Mouse (Mus musculus) Patski (cell line): ENCODE measurements around the gene Gtf2h3. TPM values are rescaled to one million over a fixed set of nuclear protein-coding genes. Genes with fewer than 3 reads are reported as not detected.
"Not testable (repeated sequence)": the region's sequence is repeated elsewhere in the genome, so short reads cannot be mapped to it uniquely, and the experiment has no call there.

Experiments used
- ATAC-seq: fragments of 100-300 bp; one replicate; pipeline ENCODE4 v1.8.0; 2021
- CTCF ChIA-PET: fragments of 350-600 bp; sonication (Branson Sonifier 250); formaldehyde crosslinking; loops from one replicate; lab custom pipeline; 2022; ENCODE audit warnings: inconsistent platforms; lab: Charles Lee
- POLR2A ChIA-PET: fragments of 350-600 bp; sonication (Branson Sonifier 250); formaldehyde crosslinking; loops from one replicate; lab custom pipeline; 2022; ENCODE audit warnings: antibody characterized with exemption, inconsistent platforms; lab: Charles Lee
- DNase-seq: peaks from one replicate; pipeline ENCODE4 v3.0.0-alpha.2; 2011; ENCODE audit warnings: low read depth, low spot score
- H3K27me3 ChIP-seq: fragments of 371-371 bp; one replicate; pipeline ENCODE4 v1.5.1; 2021
- CTCF ChIP-seq: fragments of 100-300 bp; IDR thresholded peaks from one replicate; pipeline ENCODE4 v1.5.1; 2021
- in situ Hi-C: fragments of 300-500 bp; cut with MboI; formaldehyde crosslinking; loops from 3 replicates; pipeline ENCODE4 v1.11.1; 2018; ENCODE audit warnings: low pct_unique_long_range_greater_than_20kb, mixed read lengths
- polyA plus RNA-seq: library from polyadenylated mRNA; unstranded; gene quantifications from one replicate; pipeline ENCODE4 v1.2.3, GENCODE M21; 2021

Gene Gtf2h3
- polyA plus RNA-seq, 1 experiment from 2014 or later = 45.0 TPM

GRCm38 (mm10) chr5:124631685-124632084 lies 52.7 kb downstream of the Gtf2h3 start:
- DNase-seq (no peak), ATAC-seq (no peak)
- TF ChIP-seq CTCF = no peak
- in situ Hi-C loops = no loop called here
- no peaks in the 10 kb centered on the region for H3K27me3 ChIP-seq
- ChIA-PET CTCF (no interaction called here), POLR2A (interaction anchor here (0.6 kb wide), 1 partner anchor 436 kb away, joined by 3 read pairs; no protein-coding TSS in a partner anchor)

GRCm38 (mm10) chr5:124632461-124632860 lies 53.5 kb downstream of the Gtf2h3 start:
- H3K27me3 ChIP-seq = no peaks in the 10 kb centered on the region
- DNase-seq (no peak), ATAC-seq (no peak)
- in situ Hi-C loops = no loop called here
- no peak for TF ChIP-seq CTCF
- ChIA-PET POLR2A (interaction anchor here (0.7 kb wide), 1 partner anchor 105 kb away, joined by 3 read pairs; no protein-coding TSS in a partner anchor), CTCF (no interaction called here)

DNA sequence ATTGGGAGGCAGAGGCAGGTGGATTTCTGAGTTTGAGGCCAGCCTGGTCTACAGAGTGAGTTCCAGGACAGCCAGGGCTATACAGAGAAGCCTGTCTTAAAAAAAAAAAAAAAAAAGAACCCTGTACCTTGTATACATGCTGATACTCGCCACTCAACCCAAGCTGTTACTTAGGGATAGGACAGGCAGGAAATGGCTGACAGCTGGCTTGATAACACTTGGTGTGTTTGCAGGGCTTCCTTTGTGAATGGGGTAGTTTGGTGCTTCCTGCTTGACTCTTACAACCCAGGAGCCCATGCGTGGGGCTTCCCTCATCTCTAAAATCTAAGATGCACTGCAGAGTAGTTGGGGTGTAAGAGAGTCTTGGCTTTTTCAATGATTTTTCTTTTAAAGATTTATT lies 54.5 kb downstream of the Gtf2h3 start:
- ChIA-PET CTCF (no interaction called here), POLR2A (no interaction called here)
- no peaks in the 10 kb centered on the region for H3K27me3 ChIP-seq
- DNase-seq = no peak
- no peak for TF ChIP-seq CTCF
- no peak for ATAC-seq
- in situ Hi-C loops = no loop called here

GRCm38 (mm10) chr5:124635068-124635467 lies 56.1 kb downstream of the Gtf2h3 start:
- H3K27me3 ChIP-seq, POLR2A ChIA-PET, DNase-seq, ATAC-seq, in situ Hi-C loops: not testable (repeated sequence)
- CTCF ChIA-PET = interaction anchor here (1.5 to 2.9 kb wide), 2 partner anchors 11 to 77 kb away, joined by 3 to 10 read pairs; no protein-coding TSS in a partner anchor

GRCm38 (mm10) chr5:124636139-124636538 lies 57.2 kb downstream of the Gtf2h3 start:
- CTCF ChIA-PET = interaction anchor here (1.5 to 2.9 kb wide), 2 partner anchors 12 to 76 kb away, joined by 3 to 10 read pairs; no protein-coding TSS in a partner anchor
- no peak for DNase-seq
- TF ChIP-seq CTCF = no peak
- ATAC-seq = no peak
- H3K27me3 ChIP-seq = no peaks in the 10 kb centered on the region
- in situ Hi-C loops = no loop called here
- POLR2A ChIA-PET = no interaction called here

DNA sequence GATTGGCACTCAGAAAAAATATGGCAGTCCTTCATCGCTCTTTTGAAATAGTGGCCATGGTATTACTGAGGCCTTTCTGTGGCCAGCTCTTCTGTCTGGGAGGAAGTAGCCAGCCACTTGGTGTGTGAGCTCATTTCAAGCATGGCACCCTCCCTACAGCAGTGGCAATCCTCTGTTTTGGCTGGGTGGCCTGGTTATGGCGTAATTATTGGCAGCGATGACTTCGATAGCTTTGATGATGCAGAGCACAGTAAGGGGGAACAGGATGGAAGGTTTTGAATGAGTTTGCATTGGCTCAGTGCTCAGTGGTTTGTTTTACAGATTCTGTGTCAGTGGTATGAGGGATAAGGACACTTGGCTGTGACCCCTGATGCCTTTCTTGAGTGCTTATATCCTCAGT lies 57.8 kb downstream of the Gtf2h3 start:
- CTCF ChIA-PET = interaction anchor here (0.9 to 2.9 kb wide), 4 partner anchors 13 to 236 kb away, joined by 3 to 10 read pairs (median 4); no protein-coding TSS in a partner anchor

GRCm38 (mm10) chr5:124637300-124637699 lies 58.4 kb downstream of the Gtf2h3 start:
- no peaks in the 10 kb centered on the region for H3K27me3 ChIP-seq
- TF ChIP-seq CTCF = no peak
- ChIA-PET POLR2A (no interaction called here), CTCF (interaction anchor here (0.9 to 2.9 kb wide), 4 partner anchors 75 to 236 kb away, joined by 3 to 10 read pairs (median 4); no protein-coding TSS in a partner anchor)
- in situ Hi-C loops = no loop called here
- ATAC-seq (no peak), DNase-seq (no peak)

More for the DNA sequence above, 57.8 kb downstream of the Gtf2h3 start:
- DNase-seq (no peak), ATAC-seq (no peak)
- no peak for TF ChIP-seq CTCF
- no peaks in the 10 kb centered on the region for H3K27me3 ChIP-seq
- in situ Hi-C loops = no loop called here
- POLR2A ChIA-PET = interaction anchor here (0.6 kb wide), 1 partner anchor 197 kb away, joined by 3 read pairs; no protein-coding TSS in a partner anchor

- CTCF ChIA-PET = interaction anchor here (1.1 to 1.4 kb wide), 2 partner anchors 83 to 235 kb away, joined by 3 read pairs; no protein-coding TSS in a partner anchor
- TF ChIP-seq CTCF = no peak
Measured at GRCm38 (mm10) chr5:124637836-124638235, 58.9 kb downstream of the Gtf2h3 start.

More at GRCm38 (mm10) chr5:124637836-124638235, 58.9 kb downstream of the Gtf2h3 start:
- in situ Hi-C loops = no loop called here
- POLR2A ChIA-PET = no interaction called here
- no peaks in the 10 kb centered on the region for H3K27me3 ChIP-seq
- DNase-seq = no peak
- ATAC-seq = no peak

Other genes starting within 250 kb of the Gtf2h3 start
- 231 TPM for gene Cdk2ap1, start 216.1 kb upstream of the Gtf2h3 start, polyA plus RNA-seq
- 59.0 TPM for gene Sbno1, start 153.1 kb upstream of the Gtf2h3 start, polyA plus RNA-seq
- 174 TPM for gene Kmt5a, start 139.2 kb upstream of the Gtf2h3 start, polyA plus RNA-seq
- gene Rilpl2, start 100.8 kb upstream of the Gtf2h3 start, polyA plus RNA-seq = 75.6 TPM
- 20.3 TPM for gene Snrnp35, start 96.0 kb upstream of the Gtf2h3 start, polyA plus RNA-seq
- gene Rilpl1, start 47.7 kb upstream of the Gtf2h3 start, polyA plus RNA-seq = 98.2 TPM
- 361 TPM for gene Tmed2, start 38.4 kb upstream of the Gtf2h3 start, polyA plus RNA-seq
- 24.5 TPM for gene Ddx55, start 26.3 kb upstream of the Gtf2h3 start, polyA plus RNA-seq
- 47.7 TPM for gene Eif2b1, start within 50 bp of the Gtf2h3 start, polyA plus RNA-seq
- 54.5 TPM for gene Atp6v0a2, start 49.4 kb downstream of the Gtf2h3 start, polyA plus RNA-seq
- gene Dnah10, start 145.9 kb downstream of the Gtf2h3 start, polyA plus RNA-seq = 0.03 TPM